Mouse (Mus musculus) heart, embryonic 16.5 days (tissue): ENCODE results near the gene Eci2. TPM values are rescaled to one million over a fixed set of nuclear protein-coding genes. Genes with fewer than 3 reads are reported as not detected.
"Not testable (repeated sequence)": the region's sequence is repeated elsewhere in the genome, so short reads cannot be mapped to it uniquely, and the experiment has no call there.

Source experiments
- ATAC-seq: fragments of 200-750 bp; cut with Nextera tagmentation; replicated peaks from 2 replicates; pipeline ENCODE4 v1.8.0; 2017; ENCODE audit warnings: moderate number of reproducible peaks; ENCODE audit not compliant: insufficient read depth, low FRiP score; ENCODE audit errors: extremely low read depth
- H3K27ac ChIP-seq: fragments of 300-500 bp; sonication (generic); 2 replicates; pipeline ENCODE4 v1.5.1; 2014; ENCODE audit warnings: mild to moderate bottlenecking, low read length, control low read depth, moderate library complexity
- H3K27me3 ChIP-seq: fragments of 300-500 bp; sonication (generic); 2 replicates; pipeline ENCODE4 v1.6.1; 2014; ENCODE audit warnings: low read length, mixed read lengths; ENCODE audit not compliant: control insufficient read depth, insufficient read depth
- H3K36me3 ChIP-seq: fragments of 300-500 bp; sonication (generic); 2 replicates; pipeline ENCODE4 v1.6.1; 2014; ENCODE audit not compliant: control insufficient read depth, insufficient read depth
- H3K4me1 ChIP-seq: fragments of 300-500 bp; sonication (generic); 2 replicates; pipeline ENCODE4 v1.6.1; 2014; ENCODE audit warnings: low read length, mixed read lengths; ENCODE audit not compliant: control insufficient read depth, insufficient read depth
- H3K4me2 ChIP-seq: fragments of 300-500 bp; sonication (generic); 2 replicates; pipeline ENCODE4 v1.6.1; 2014; ENCODE audit warnings: low read depth, mild to moderate bottlenecking, control low read depth, low read length
- H3K4me3 ChIP-seq: fragments of 300-500 bp; sonication (generic); 2 replicates; pipeline ENCODE4 v1.5.1; 2014; ENCODE audit warnings: mild to moderate bottlenecking, control low read depth, low read length
- H3K9ac ChIP-seq: fragments of 300-500 bp; sonication (generic); 2 replicates; pipeline ENCODE4 v1.6.1; 2014; ENCODE audit warnings: low read length, control low read depth
- H3K9me3 ChIP-seq: fragments of 300-500 bp; sonication (generic); replicated peaks from 2 replicates; pipeline ENCODE4 v1.6.1; 2016; ENCODE audit warnings: low read length; ENCODE audit not compliant: control insufficient read depth
- WGBS: fragments of 180-500 bp; shearing (Covaris S2); extraction: QIAGEN DNeasy Blood & Tissue Kit; methylation state at CpG from one replicate; pipeline ENCODE4 v1.1.7; 2014; 5-methylcytosine and 5-hydroxymethylcytosine counted together
- polyA plus RNA-seq: library from polyadenylated mRNA; unstranded; fragments of >200 nt; fragmentation: Nextera tagmentation; extraction: Ambion mirVana; gene quantifications from 2 replicates; pipeline ENCODE4 v1.2.1, GENCODE M21; 2015

The Eci2 gene
- polyA plus RNA-seq, 1 experiment from 2014 or later, result 157 TPM

GRCm38 (mm10) chr13:35033571-35033970, 6.7 kb upstream of the Eci2 start:
- no peaks in the 10 kb centered on the region for H3K9me3 ChIP-seq
- 77% methylated on average over 4 of the region's 4 CpGs for WGBS
- no peaks in the 10 kb centered on the region for H3K27me3 ChIP-seq
- H3K4me3 ChIP-seq, result no peak overlapping the region
- H3K4me2 ChIP-seq, result no peak overlapping the region
- H3K9ac ChIP-seq, result no peak overlapping the region
- no peaks in the 10 kb centered on the region for H3K4me1 ChIP-seq
- no peak overlapping the region for H3K27ac ChIP-seq
- ATAC-seq, result no peak
- H3K36me3 ChIP-seq, result no peaks in the 10 kb centered on the region

GRCm38 (mm10) chr13:35031684-35032082, 4.8 kb upstream of the Eci2 start:
- Histone ChIP-seq H3K4me2 (no peak overlapping the region), H3K4me3 (no peak overlapping the region), H3K9ac (no peak overlapping the region), H3K9me3 (no peaks in the 10 kb centered on the region), H3K36me3 (no peaks in the 10 kb centered on the region), H3K27me3 (no peaks in the 10 kb centered on the region), H3K27ac (no peak overlapping the region), H3K4me1 (no peaks in the 10 kb centered on the region)
- 67% methylated on average over 4 of the region's 4 CpGs for WGBS
- ATAC-seq, result no peak

GRCm38 (mm10) chr13:35030979-35031683, 4.2 kb upstream of the Eci2 start:
- H3K4me3 ChIP-seq, result no peak overlapping the region
- no peaks in the 10 kb centered on the region for H3K27me3 ChIP-seq
- ATAC-seq, result no peak
- H3K4me2 ChIP-seq, result no peak overlapping the region
- WGBS, result 71% methylated on average over 7 of the region's 7 CpGs
- H3K27ac ChIP-seq, result no peak overlapping the region
- no peaks in the 10 kb centered on the region for H3K4me1 ChIP-seq
- no peaks in the 10 kb centered on the region for H3K9me3 ChIP-seq
- no peak overlapping the region for H3K9ac ChIP-seq
- no peaks in the 10 kb centered on the region for H3K36me3 ChIP-seq

- Histone ChIP-seq H3K27me3 (no peaks in the 10 kb centered on the region), H3K4me2 (no peak overlapping the region), H3K36me3 (no peaks in the 10 kb centered on the region), H3K9ac (no peak overlapping the region), H3K9me3 (no peaks in the 10 kb centered on the region), H3K4me3 (no peak overlapping the region), H3K4me1 (no peaks in the 10 kb centered on the region), H3K27ac (no peak overlapping the region)
- WGBS, result 79% methylated on average over 3 of the region's 3 CpGs
- no peak for ATAC-seq
Observed at GRCm38 (mm10) chr13:35028365-35028764, 1.5 kb upstream of the Eci2 start.

GRCm38 (mm10) chr13:35023401-35023800, 3.5 kb downstream of the Eci2 start:
- ATAC-seq, H3K27ac ChIP-seq, H3K9me3 ChIP-seq, H3K27me3 ChIP-seq, H3K4me2 ChIP-seq, H3K36me3 ChIP-seq, H3K4me1 ChIP-seq, H3K4me3 ChIP-seq, H3K9ac ChIP-seq: not testable (repeated sequence)
- WGBS, result 66% methylated on average over 1 of the region's 1 CpGs

GRCm38 (mm10) chr13:35020383-35020782, 6.5 kb downstream of the Eci2 start:
- H3K27me3 ChIP-seq, result no peaks in the 10 kb centered on the region
- no peaks in the 10 kb centered on the region for H3K4me1 ChIP-seq
- no peak for ATAC-seq
- H3K4me2 ChIP-seq, result no peak overlapping the region
- no peak overlapping the region for H3K9ac ChIP-seq
- no peak overlapping the region for H3K4me3 ChIP-seq
- H3K9me3 ChIP-seq, result no peaks in the 10 kb centered on the region
- no peaks in the 10 kb centered on the region for H3K36me3 ChIP-seq
- 59% methylated on average over 3 of the region's 3 CpGs for WGBS
- no peak overlapping the region for H3K27ac ChIP-seq

GRCm38 (mm10) chr13:35018866-35019536, 7.9 kb downstream of the Eci2 start:
- ATAC-seq, result no peak
- Histone ChIP-seq H3K4me1 (no peaks in the 10 kb centered on the region), H3K36me3 (no peaks in the 10 kb centered on the region), H3K9ac (no peak overlapping the region), H3K27me3 (no peaks in the 10 kb centered on the region), H3K4me3 (no peak overlapping the region), H3K27ac (no peak overlapping the region), H3K9me3 (no peaks in the 10 kb centered on the region), H3K4me2 (no peak overlapping the region)
- WGBS, result 72% methylated on average over 7 of the region's 7 CpGs

- H3K9ac ChIP-seq, result no peak overlapping the region
- no peaks in the 10 kb centered on the region for H3K9me3 ChIP-seq
- ATAC-seq, result no peak
- no peaks in the 10 kb centered on the region for H3K27me3 ChIP-seq
- H3K36me3 ChIP-seq, result no peaks in the 10 kb centered on the region
- 86% methylated on average over 6 of the region's 6 CpGs for WGBS
- no peak overlapping the region for H3K27ac ChIP-seq
- no peak overlapping the region for H3K4me3 ChIP-seq
- no peak overlapping the region for H3K4me2 ChIP-seq
- no peaks in the 10 kb centered on the region for H3K4me1 ChIP-seq
Observed at GRCm38 (mm10) chr13:35017392-35017791, 9.5 kb downstream of the Eci2 start.

GRCm38 (mm10) chr13:35016067-35016466, 10.8 kb downstream of the Eci2 start:
- H3K27ac ChIP-seq, result no peak overlapping the region
- H3K4me1 ChIP-seq, result no peaks in the 10 kb centered on the region
- H3K36me3 ChIP-seq, result no peaks in the 10 kb centered on the region
- H3K9me3 ChIP-seq, result no peaks in the 10 kb centered on the region
- 97% methylated on average over 1 of the region's 1 CpGs for WGBS
- no peak overlapping the region for H3K4me2 ChIP-seq
- no peak overlapping the region for H3K9ac ChIP-seq
- no peaks in the 10 kb centered on the region for H3K27me3 ChIP-seq
- no peak for ATAC-seq
- no peak overlapping the region for H3K4me3 ChIP-seq
